Mouse (Mus musculus) frontal cortex, postnatal 14 days (tissue): Measurements from ENCODE around the gene Gsg1l.

Source experiments
- DNase-seq, 2 experiments: peaks; one replicate each; pipeline ENCODE4 v3.0.0; 2022; ENCODE audit warnings: low spot score in 2 of 2

Gene Gsg1l

DNA sequence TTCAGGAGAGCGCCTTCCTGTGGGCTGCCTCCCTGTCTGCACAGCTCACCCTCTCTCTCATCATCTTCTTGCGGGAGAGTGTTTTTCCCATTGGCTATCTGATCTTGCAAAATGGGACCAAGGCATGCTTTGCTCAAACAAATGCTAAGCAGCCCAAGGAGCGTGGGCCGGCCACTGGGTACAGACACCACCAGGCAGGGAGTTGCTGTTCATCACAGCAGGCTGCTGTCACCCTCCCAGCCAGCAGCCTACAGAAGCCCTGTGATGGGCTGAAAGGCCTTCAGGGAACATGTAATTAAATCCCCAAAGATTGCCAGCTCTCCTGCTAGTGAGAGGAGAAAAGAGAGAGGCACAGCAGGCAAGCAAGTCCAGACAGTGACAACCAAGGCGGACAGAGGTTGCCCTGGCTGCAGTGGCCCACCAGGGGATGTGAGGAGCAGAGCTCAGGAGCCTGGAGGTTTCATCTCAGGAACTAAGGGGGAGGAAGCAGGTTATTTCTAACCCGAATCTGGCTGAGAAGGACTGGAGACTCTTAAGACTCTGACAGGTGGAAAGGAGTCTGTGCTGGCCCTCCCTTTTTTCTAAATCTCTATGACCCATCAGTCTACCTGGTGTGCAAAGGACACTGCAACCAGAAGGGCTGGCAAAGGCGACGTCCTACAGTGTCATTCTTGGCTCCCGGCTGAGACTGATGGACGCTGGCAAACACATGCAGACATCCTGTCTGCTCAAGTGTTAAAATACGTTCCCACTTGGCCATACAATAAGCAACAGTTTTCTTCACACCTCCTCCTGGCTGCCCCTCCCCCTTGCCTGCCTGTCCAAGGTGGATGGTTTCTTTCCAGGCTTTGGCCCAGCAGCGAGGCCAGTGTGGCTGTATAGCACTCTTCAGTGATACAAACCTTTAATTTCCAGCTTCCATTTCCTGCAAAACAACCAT lies 98.0 kb downstream of the Gsg1l start:
- peak in 1 of 2 experiments; percentile 23 for DNase-seq

DNA sequence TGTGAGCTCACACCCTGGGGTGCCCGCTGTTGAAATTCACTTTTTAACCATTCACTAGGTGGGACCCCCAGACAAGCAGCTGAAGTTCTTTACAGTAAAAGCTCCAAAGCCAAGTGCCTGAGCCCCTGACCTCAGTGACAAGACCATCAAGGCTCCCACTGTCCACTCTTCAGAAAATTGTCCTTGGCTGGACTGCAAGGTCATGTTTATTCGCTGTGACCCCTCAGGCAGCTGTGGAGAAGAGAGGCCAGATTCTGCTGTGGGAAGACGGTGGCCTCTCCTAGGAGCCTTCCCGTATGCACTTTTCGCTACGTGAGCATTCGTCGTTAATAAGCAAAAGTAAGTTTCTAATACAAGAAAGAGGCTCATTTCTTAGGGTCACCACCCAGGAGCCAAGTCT lies 102.6 kb downstream of the Gsg1l start:
- no peak for DNase-seq

DNA sequence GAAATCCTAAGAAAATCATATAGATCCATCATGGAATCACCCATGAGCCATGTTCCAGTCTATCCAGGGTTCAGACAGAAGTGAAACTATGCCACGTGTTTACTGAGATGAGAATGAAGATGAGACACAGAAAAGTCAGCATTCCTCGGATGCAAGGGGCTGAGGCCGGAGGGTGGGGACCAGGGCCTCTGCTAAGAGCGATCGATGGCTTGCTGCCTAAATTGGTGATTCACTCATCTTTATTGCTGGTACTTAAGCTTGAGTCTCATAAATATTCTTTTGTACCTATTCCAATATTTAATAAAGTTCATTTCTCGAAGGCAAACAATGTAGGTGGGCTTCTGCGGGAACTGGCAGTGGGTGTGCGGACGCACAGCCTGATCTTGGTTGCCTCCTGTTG lies 105.5 kb downstream of the Gsg1l start:
- DNase-seq: no peak

DNA sequence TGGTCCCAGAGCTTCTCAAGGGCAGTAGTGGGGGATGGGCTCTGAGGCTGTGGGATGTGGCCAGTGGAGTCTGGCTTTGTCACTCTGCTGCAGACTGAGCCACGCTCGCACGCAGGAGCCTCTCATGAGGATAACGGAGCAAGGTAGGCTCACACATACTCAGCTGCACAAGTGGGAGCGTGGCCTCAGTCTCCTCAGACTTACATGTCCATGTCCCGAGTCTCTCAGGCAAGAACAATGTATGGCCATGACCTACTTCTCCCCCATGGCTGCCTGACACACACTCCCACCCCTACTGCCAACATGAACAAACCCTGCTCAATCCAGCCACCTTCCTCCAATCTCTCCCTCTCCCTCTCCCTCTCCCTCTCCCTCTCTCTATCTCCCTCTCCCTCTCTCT lies 106.8 kb downstream of the Gsg1l start:
- no peak for DNase-seq

DNA sequence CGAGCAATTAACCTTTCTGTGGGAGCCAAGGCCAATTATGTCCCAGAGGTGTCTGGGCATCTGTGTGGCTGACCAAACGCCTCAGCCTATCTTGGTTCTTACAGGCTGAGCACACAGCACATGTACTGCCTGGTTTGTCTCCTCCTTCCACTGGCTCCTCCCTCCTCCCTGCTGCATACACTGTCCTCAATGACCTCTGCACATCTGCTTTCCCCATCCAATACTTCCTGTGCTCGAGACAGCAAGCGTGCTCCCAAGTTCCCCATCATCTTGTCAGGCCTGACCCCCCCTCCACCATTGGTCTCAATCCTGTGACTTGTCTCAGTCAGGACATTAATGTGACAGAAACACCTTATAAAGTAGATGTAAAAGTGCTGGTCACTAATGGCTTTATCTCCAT lies 108.3 kb downstream of the Gsg1l start:
- no peak for DNase-seq

DNA sequence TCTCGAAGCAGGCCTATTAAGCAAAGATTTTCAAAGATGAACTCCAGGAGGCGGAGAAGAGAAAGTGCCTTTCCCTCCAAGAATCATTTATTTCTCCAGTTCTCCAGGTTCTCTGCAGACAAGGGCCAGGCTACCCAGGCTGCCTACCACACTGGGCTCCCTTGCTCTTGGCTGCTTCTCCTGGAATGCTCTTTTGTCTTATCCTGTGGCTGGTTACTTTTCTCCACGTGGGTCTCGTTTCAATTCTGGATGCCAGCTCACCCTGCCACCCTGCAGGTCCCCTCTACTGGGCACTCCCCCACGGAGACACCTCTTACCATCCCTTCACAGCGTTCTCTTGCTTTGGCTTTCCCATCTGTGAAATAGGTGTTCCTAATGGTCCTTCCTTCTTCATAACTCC lies 109.4 kb downstream of the Gsg1l start:
- no peak for DNase-seq

DNA sequence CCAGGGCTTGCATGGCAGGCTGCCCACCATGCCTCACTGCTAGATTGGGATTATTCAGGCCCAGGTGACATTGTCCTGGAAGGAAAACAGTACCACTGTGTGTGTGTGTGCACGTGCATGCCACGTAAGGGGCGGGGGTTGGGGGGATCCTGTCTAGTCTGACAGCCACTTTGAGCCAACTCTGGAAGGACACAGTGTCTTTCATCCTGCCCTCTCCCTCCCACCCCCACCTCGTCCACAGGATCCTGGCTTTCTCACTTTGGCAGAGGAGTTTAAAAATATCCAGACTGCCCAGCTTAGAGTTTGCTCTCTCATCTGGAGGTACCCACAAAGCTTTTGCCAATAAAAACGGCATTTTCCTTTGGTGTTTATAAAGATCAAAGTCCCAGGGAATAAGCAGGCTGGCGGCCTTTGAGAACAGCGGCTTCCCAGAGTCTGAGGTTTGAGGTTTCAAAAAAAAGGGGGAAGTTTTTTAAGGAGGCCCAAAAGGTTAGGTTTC lies 110.0 kb downstream of the Gsg1l start:
- no peak for DNase-seq

DNA sequence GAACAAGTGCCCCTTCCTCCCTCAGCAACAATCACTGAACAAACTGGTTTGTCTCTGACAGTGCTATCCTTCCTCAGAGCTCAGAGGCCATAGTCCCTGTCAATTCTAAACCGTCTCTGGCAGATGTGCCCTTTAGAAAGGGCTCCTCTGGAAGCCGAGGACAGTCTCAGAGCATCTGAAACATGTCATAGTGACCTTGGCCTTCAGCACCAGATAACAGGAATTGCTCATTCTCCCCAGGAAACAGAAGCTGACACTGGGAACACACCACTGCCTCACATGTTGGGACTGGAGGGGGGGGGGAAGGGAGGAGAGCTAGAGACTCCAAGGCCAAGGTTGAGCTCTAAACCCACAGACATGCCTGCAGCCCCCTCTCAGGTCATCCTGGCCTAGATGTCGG lies 113.1 kb downstream of the Gsg1l start:
- no peak for DNase-seq

DNA sequence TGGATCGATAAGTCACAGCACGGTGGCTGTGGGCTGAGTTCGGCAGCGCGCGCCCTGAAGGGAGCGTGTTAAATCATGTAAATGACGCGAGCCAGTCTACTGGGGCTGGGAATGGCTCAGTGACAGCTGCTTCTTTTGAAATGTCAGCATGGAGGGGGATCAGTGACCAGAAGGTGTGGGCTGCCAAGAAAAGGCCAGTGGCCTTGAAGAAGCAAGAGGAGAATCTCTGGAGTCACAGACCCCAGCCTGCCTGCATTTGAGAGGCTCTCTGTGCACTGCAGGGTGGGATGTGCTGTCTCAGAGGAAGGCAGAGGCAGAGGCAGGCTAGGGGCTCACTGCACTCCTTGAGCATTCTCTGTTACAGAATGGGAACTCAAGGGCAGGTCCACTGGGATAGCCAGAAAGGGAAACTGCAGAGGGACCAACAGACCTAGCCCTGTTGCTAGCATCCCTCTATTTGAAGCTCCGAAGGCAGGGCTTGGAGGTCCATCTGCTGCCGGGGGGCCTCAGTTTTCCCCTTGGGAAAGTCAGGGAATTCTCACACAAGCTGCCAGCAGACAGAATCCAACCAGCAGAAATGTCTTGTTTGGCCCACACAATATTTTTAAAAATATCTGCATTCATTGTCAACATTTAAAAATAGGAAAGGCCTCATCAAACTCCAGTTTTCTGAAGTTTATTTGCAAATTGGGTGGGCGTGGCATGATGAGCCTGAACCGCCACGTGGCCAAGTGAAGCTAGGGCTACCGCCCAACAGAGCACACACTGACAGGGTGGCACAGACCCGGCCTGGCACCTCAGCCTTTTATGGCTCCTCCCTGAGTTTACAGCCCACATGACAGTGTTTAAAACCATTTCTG lies 115.6 kb downstream of the Gsg1l start:
- DNase-seq: no peak

DNA sequence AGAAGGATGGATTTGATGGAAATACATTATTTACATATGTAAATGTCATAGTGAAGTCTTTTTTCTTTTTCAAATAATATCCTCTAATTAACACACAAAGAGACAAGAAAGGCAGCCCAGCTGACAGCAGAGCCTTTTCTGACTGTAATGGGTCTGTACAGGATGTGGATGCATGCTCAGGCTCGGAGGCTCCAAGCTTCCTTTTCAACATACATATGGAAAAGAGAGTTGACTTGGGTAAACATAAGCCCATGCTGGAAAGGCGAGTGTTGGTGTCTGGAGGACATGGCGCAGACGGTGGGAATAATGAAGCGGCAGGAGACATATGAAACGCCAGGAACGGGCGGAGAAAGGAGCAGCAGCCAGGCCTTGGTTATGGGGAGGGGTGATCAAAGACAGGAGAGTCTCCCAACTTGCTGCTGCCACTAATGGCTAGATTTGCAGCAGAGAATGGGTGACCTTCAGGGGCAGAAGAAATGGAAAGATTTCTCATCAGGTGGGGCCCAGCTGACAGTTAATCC lies 118.1 kb downstream of the Gsg1l start:
- DNase-seq: no peak

DNA sequence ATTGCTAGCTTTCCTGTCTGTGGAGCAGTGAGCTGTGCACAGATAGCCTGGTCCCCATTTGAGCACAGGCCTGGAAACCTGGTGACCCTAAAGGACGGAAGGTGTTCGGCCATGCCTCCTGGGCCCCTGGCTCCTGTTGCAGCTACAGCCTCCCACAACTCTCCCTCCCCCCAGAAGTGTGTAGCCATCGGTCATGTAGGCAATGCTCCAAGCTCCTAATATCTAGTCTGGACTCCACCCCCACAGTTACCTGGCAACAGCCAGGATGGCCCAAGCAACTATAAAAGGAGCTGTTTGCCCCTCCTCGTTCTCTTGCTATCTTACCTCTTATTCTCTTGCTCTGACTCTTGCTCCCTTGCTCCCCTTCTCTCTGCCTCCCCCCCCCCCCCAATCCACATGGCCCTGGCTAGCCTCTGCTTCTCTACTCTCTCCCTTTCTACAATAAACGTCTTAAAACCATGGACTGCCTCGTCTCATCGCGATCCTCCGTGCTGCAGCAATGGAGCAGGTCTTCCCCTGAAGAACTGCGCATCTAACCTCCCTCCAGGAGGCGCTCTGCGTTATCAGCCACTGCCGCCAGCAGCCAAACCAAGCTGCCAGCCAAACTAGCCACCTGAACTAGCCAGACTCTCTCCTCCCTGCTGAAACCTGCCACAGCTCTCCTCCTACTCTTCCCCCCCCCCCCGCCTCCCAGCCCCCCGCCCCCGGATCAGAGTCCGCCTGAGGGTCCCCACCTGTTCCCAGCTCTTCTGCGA lies 122.7 kb downstream of the Gsg1l start:
- no peak for DNase-seq

DNA sequence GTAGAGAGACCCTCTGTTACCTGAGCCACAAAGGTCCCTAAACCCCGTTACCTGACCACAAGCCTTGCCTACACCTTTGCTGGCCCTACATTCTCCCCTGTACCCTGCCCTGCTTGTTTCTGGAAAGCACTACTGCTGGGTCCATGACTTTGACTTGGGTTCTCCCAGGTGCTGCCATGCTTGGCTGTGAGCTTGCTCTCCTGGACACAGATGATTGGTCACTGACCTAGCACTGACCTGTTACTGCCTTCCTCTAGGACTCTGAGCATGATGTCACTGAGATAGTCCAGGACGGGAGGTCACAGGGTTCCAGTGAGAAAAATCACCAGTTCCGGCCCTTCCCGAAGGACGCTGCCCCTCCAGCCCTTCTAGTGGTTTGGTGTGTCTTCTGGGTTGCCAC lies 123.4 kb downstream of the Gsg1l start:
- DNase-seq: no peak

DNA sequence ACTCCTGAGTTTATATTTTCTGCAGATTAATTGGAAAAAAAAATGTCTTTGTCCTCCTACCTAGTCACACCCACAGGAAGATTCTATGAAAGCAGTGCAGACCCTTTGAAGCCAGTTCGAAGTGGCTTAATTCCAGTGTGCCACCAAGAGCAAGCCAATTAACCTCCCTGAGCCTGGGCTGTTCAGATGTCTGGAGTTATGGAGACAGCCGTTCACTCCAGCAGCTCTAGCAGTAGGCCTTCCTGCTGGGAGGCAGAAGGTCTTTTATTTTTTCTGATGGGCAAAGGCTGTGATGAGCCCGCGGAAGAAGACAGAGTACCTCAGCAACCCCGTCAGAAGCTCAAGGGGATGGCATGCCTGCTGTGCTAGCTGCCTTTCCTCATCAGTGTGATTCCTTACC lies 127.2 kb downstream of the Gsg1l start:
- no peak for DNase-seq

DNA sequence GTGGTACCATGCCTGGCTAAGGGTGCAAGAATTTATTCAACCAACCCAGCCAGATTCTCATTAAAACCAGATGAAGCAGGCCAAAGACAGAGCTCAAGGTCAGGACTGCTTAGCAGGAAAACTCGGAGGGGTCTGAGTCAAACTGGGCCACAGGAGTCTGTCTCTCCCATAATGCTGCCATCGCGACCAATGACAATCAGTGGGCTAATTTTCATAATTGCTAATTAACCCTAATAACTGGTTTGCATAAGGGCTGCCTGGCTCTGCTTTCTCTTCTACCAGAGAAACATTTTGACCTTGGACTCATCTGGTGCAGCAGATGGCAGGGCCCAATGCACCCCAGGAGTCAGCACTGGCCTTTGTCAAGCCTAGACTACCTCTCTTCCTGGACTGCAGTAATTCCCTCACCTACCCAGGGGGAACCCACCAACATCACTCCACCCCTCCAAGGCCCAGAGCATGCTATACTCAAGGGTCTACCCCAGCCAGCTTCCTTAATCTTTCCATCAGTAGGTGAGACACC lies 127.8 kb downstream of the Gsg1l start:
- no peak for DNase-seq

DNA sequence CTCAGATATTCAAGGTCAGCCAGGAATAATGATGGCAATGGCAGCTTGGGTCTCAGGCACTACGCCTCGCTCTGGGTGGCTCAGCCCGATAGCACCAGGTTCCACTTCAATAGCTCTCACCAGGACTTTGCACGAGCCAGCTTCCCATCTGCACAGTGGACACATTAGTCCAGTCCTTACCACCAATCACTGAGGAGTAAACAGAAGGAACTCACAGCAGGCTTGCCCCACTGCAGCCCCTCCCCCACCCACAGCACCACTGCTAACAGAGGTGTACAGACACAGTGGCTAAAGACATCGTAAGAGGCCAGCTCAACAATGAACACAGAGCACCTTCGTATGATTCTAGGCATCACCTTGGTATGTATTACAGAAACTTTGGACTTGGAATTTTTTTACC lies 128.4 kb downstream of the Gsg1l start:
- no peak for DNase-seq

DNA sequence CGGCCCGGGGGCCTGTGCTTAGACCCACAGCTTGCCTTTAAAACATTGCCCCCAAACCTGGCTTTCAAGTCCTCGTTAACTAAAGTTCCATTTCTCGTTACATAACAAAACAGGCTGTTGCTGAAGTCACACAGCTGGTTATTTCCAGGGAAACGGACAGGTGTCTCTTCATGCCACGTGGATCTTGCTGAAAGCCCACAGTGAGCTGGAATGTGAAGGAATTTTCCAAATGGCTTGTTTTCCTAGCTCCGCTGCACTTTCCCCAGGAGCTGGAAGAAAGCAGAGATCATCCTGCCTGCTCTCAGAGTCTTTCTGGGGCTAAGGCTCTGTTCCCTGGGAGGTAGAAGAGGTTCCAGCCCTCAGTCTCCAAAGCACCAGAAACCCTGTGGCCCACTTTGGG lies 130.3 kb downstream of the Gsg1l start:
- no peak for DNase-seq

DNA sequence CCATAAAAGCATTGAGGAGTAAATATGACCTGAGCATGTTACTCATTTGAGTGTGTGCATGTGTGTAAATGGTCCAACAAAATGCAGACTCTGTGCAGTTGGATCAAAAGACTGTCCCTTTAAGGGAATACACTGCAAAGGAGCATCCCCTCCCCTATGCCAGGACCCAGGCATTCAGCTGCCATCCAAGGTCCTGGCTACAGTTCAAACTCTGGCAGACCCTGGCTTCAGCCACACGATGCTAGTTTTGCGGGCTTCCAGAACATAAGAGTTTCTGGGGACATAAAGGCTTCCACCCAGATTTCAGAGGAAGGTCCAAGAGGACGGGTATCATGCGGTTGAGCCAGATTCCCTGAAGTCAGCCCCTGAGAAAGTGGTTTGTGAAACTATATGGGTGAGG lies 133.2 kb downstream of the Gsg1l start:
- DNase-seq: no peak

DNA sequence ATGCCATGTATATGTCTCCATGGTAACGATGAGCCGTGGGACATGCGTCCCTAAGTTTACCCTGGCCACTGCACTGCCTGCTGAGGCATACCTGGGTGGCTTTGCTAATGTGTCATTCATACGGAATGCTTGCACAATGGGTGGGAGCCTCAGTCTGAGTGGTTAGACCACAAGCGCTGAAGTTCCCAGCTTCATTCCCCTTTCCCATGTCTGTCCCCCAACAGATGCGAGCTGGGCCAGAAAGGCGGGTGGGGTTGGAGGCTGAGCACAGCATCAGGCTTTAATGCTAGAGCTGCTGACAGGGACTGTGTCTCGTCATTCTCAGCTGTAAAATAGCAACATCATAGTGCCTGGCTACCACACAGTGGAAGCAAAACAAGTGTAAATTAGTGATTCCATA lies 136.3 kb downstream of the Gsg1l start:
- no peak for DNase-seq

DNA sequence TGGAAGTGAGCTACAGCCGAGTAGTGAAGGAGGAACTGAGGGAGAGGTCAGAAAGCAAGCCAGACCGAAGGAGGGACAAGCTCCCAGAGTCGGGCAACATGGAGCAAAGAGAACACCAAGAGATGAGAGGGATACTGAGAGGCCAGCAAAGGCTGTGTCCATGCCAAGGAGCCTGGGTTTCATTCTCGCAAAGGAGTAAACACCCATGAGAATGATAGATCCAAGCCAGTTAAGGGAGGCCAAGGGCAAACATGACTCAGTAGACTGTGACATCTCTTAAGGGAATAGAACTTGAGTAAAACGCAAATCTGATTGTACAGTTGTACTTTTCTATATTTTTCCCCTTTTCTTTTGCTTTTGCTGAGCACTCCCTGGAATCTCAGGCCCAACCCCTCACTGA lies 137.6 kb downstream of the Gsg1l start:
- no peak for DNase-seq

DNA sequence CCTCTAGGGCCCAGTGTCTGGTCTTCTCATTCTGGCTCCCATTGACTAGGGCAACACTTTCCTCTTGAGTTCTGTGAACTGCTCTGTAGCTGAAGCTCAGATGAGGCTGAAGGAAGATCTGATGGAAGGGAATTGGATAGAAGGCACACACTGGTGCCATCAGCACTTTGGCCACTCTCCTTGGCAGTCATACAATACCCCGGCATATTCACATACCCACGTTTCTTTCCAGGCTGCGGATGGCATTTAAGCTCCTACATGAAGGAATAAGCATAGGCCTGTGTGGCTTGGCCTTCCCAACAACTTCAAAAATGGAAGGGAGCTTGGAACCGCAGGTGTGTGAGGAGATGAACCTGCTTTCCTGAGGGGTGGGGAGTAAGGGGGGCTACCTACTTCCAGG lies 138.7 kb downstream of the Gsg1l start:
- DNase-seq: no peak

DNA sequence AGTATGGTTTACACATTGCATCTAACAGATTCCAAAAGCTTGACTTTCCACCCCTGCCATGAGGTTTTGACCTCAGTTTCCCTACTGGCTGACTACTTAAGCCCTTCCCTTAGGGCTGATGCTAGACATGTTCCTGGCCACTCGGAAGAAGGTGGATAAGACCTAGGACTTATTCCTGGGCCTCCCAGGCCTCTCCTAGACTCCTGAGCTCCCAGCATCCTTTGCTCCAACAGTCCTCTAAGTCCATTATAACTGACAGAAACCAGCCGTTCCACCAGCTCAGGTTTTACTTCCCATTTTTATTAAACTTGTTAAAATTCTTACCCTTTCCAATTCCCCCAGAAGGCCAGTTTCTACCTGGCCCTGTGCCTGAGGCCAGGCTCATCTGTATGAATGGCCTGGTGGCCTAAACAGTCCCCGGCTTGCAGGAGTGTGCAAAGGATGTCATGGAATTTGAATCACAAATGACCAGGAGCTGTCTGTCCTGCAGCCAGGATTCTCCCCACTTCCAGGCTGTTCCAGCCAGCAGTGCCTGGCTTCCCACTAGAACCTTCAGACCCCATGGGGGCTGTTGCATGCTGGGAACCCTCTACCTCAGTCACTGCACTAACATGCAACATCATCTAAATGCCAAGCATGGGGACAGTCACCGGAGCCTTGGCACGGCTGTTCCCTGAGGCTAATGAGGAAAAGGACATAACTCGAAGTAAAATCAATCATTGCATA lies 139.7 kb downstream of the Gsg1l start:
- no peak for DNase-seq
